Mouse (Mus musculus): ENCODE measurements around the gene Mdga1.

Mdga1 gene

GRCm38 (mm10) chr17:29918791-29919551 is 50.9 kb downstream of the Mdga1 start:
- DNase-seq: no peak

- DNase-seq: no peak
These were observed 52.9 kb downstream of the Mdga1 start for GRCm38 (mm10) chr17:29916968-29917367.

- DNase-seq: no peak
These were observed 54.1 kb downstream of the Mdga1 start for GRCm38 (mm10) chr17:29915820-29916219.

- no peak for DNase-seq
These were observed 56.5 kb downstream of the Mdga1 start for GRCm38 (mm10) chr17:29913301-29913965.

- no peak for DNase-seq
These were observed 57.2 kb downstream of the Mdga1 start for GRCm38 (mm10) chr17:29912733-29913132.

GRCm38 (mm10) chr17:29909031-29909430 is 60.9 kb downstream of the Mdga1 start:
- DNase-seq: no peak

GRCm38 (mm10) chr17:29904694-29905093 is 65.2 kb downstream of the Mdga1 start:
- no peak for DNase-seq

- DNase-seq: no peak
These were observed 67.3 kb downstream of the Mdga1 start for GRCm38 (mm10) chr17:29902406-29903155.

- DNase-seq: no peak
These were observed 69.6 kb downstream of the Mdga1 start for GRCm38 (mm10) chr17:29900289-29900688.

- DNase-seq: no peak
These were observed 73.5 kb downstream of the Mdga1 start for GRCm38 (mm10) chr17:29896181-29897054.

GRCm38 (mm10) chr17:29895566-29895965 is 74.3 kb downstream of the Mdga1 start:
- no peak for DNase-seq

GRCm38 (mm10) chr17:29894965-29895364 is 74.9 kb downstream of the Mdga1 start:
- no peak for DNase-seq

- no peak for DNase-seq
These were observed 79.3 kb downstream of the Mdga1 start for GRCm38 (mm10) chr17:29890451-29891110.

GRCm38 (mm10) chr17:29888981-29889980 is 80.6 kb downstream of the Mdga1 start:
- DNase-seq: peak; percentile 84

GRCm38 (mm10) chr17:29887881-29888826 is 81.7 kb downstream of the Mdga1 start:
- peak; percentile 50 for DNase-seq

- no peak for DNase-seq
These were observed 82.5 kb downstream of the Mdga1 start for GRCm38 (mm10) chr17:29887271-29887880.

- no peak for DNase-seq
These were observed 83.1 kb downstream of the Mdga1 start for GRCm38 (mm10) chr17:29886655-29887251.

GRCm38 (mm10) chr17:29886061-29886460 is 83.8 kb downstream of the Mdga1 start:
- peak; percentile 51 for DNase-seq

- no peak for DNase-seq
These were observed 85.3 kb downstream of the Mdga1 start for GRCm38 (mm10) chr17:29884596-29884995.

All from cerebellum, adult 11-12 months (tissue).